ENCODE assay signal across 10 mouse cellular contexts in the genomic region with DNA sequence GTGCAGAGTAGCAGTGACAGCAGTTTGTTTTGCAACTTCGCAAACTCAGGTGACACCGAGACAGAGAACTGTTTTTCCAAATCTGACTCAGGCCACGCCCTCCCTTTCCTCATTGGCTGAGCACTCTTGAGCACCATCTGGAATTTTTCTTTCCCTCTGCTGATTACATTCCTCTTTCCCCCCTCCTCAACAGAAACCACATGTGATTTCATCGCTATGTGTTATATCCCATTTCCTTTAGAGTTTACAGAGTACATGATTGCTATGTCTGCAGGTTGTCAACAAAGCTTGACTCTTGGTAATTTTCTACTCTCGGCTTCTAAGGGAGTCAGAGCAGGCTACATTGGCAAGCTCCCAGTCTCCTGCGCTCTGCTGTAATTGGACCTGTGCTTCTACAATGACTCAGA. TPM values are rescaled to one million over a fixed set of nuclear protein-coding genes. Genes with fewer than 3 reads are reported as not detected.
DNase-seq lines count a peak whose midpoint lies in the region; ATAC-seq and TF ChIP-seq lines count a peak whose summit lies in the region.
"Had no signal": no experiment of that assay in that cellular context is flagged by ENCODE, and none has a peak within 500 bp of the region (broad histone marks: within the 10 kb centered on the region; RNA-seq: fewer than 3 reads in every experiment).

No protein-coding gene starts in this region.

- H3K36me3 ChIP-seq in limb, embryonic 14.5 days (ENCODE audit: control insufficient read depth, insufficient read depth, low read length) = no peaks in the 10 kb centered on the region
- H3K36me3 ChIP-seq in neural tube, embryonic 15.5 days = no peaks in the 10 kb centered on the region
- H3K36me3 ChIP-seq: neural tube, embryonic 13.5 days had no signal

- peak overlapping the region; percentile 31; the same call in 1 of the 2 replicates for H3K4me2 ChIP-seq in limb, embryonic 14.5 days (replicated peaks; ENCODE audit: low read depth, low read length, severe bottlenecking)
- H3K4me2 ChIP-seq in neural tube, embryonic 15.5 days = no peak overlapping the region
- H3K4me2 ChIP-seq: neural tube, embryonic 13.5 days had no signal

- no peak for TF ChIP-seq POLR2A in limb, embryonic 14.5 days (IDR thresholded peaks at IDR 0.05; ENCODE audit: borderline replicate concordance, extremely low read depth, insufficient read depth, insufficient read length)
- no peak for TF ChIP-seq POLR2A in cerebellum, adult 2 months (IDR thresholded peaks at IDR 0.05; ENCODE audit: borderline replicate concordance, insufficient read depth, low read length)

- H3K4me3 ChIP-seq in limb, embryonic 14.5 days (replicated peaks; ENCODE audit: low read length) = no peak overlapping the region
- no peak overlapping the region for H3K4me3 ChIP-seq in cerebellum, adult 2 months (replicated peaks; ENCODE audit: insufficient read depth, low read depth, low read length)
- no peak overlapping the region for H3K4me3 ChIP-seq in neural tube, embryonic 15.5 days (replicated peaks)
- H3K4me3 ChIP-seq: neural tube, embryonic 13.5 days had no signal

- no peaks in the 10 kb centered on the region for H3K27me3 ChIP-seq in limb, embryonic 14.5 days (ENCODE audit: control insufficient read depth, insufficient read depth, low read length)
- H3K27me3 ChIP-seq in cerebellum, adult 2 months (ENCODE audit: control insufficient read depth, insufficient read depth, low read length) = no peaks in the 10 kb centered on the region
- no peaks in the 10 kb centered on the region for H3K27me3 ChIP-seq in neural tube, embryonic 15.5 days (replicated peaks)
- H3K27me3 ChIP-seq: neural tube, embryonic 13.5 days had no signal

- H3K9ac ChIP-seq in limb, embryonic 14.5 days (ENCODE audit: low read depth, low read length, severe bottlenecking) = no peak overlapping the region
- H3K9ac ChIP-seq in neural tube, embryonic 15.5 days (replicated peaks) = no peak overlapping the region
- H3K9ac ChIP-seq: neural tube, embryonic 13.5 days had no signal

- H3K9me3 ChIP-seq in limb, embryonic 14.5 days (ENCODE audit: control insufficient read depth, low read length) = peaks cover 5% of the 10 kb centered on the region; the same call in 1 of the 2 replicates
- no peaks in the 10 kb centered on the region; the same call in 1 of the 2 replicates for H3K9me3 ChIP-seq in neural tube, embryonic 15.5 days (replicated peaks)

- no peak overlapping the region for H3K27ac ChIP-seq in limb, embryonic 14.5 days (replicated peaks; ENCODE audit: low read depth, low read length)
- H3K27ac ChIP-seq in cerebellum, adult 2 months (ENCODE audit: insufficient read depth, low read length) = no peak overlapping the region
- H3K27ac ChIP-seq in neural tube, embryonic 15.5 days (replicated peaks) = no peak overlapping the region
- H3K27ac ChIP-seq: hindbrain, postnatal 0 days; neural tube, embryonic 13.5 days had no signal

- ATAC-seq in limb, embryonic 14.5 days (ENCODE audit: low FRiP score, low read depth) = peak; percentile 71
- no peak for ATAC-seq in neural tube, embryonic 15.5 days (ENCODE audit: low FRiP score)
- ATAC-seq: hindbrain, postnatal 0 days had no signal

- WGBS in limb, embryonic 14.5 days = 30% methylated on average over 6 of the region's 6 CpGs
- 72% methylated on average over 6 of the region's 6 CpGs for WGBS in cerebellum, adult 2 months
- 76% methylated on average over 6 of the region's 6 CpGs for WGBS in neural tube, embryonic 15.5 days

- TF ChIP-seq CTCF in cerebellum, adult 2 months (IDR thresholded peaks at IDR 0.05; ENCODE audit: borderline replicate concordance, insufficient read depth, low read depth, low read length) = no peak

- DNase-seq in embryo, embryonic 10 days (ENCODE audit: low spot score) = peak; percentile 25
- DNase-seq in embryo, embryonic 9.5 days (ENCODE audit: extremely low spot score) = no peak
- peak; percentile 26 for DNase-seq in right cerebral cortex, adult 18-20 months
- no peak for DNase-seq in right cerebral cortex, postnatal 4 days
- DNase-seq in limb, embryonic 14.5 days (ENCODE audit: low spot score) = peak; percentile 62
- peak; percentile 52 for DNase-seq in telencephalon, adult 2 months (ENCODE audit: low read depth, low spot score)
- no peak for DNase-seq in cerebellum, adult 2 months

- peaks cover 6% of the 10 kb centered on the region; the same call in 1 of the 2 replicates for H3K4me1 ChIP-seq in limb, embryonic 14.5 days (ENCODE audit: control insufficient read depth, insufficient read depth, low read length)
- H3K4me1 ChIP-seq in cerebellum, adult 2 months (ENCODE audit: control insufficient read depth, insufficient read depth, low read length) = peaks cover 3% of the 10 kb centered on the region; the same call in 1 of the 2 replicates
- no peaks in the 10 kb centered on the region for H3K4me1 ChIP-seq in neural tube, embryonic 15.5 days
- H3K4me1 ChIP-seq: neural tube, embryonic 13.5 days had no signal

RNA-seq across cellular contexts. Expression of a gene that starts 17.1 kb away (rescaled TPM):
- 0.11 TPM in 1 of 2 replicates, not detected in the other for polyA plus RNA-seq in limb, embryonic 14.5 days (2012; rRNA removed)
- polyA plus RNA-seq in limb, embryonic 14.5 days (2014; fragmentation: Nextera tagmentation; extraction: Ambion mirVana) = not detected in 2 replicates
- polyA plus RNA-seq in cerebellum, adult 2 months (2012; rRNA removed) = 0.06 and 0.10 TPM in 2 replicates
- 0.08 TPM in 2 replicates for polyA plus RNA-seq in neural tube, embryonic 15.5 days (2015; fragmentation: Nextera tagmentation; extraction: Ambion mirVana)
- polyA plus RNA-seq: neural tube, embryonic 13.5 days had no signal

Comparison
In these comparisons a context has a peak if more than half of its experiments do, and no peak if none do; other contexts are left out.
1. DNase-seq: peak in embryo, embryonic 10 days (single experiment), right cerebral cortex, adult 18-20 months (single experiment), limb, embryonic 14.5 days (single experiment) and telencephalon, adult 2 months (single experiment); none in embryo, embryonic 9.5 days (single experiment), right cerebral cortex, postnatal 4 days (single experiment) and cerebellum, adult 2 months (0 of 2).